Mouse (Mus musculus): ENCODE data around the gene Ech1. TPM values are rescaled to one million over a fixed set of nuclear protein-coding genes. Genes with fewer than 3 reads are reported as not detected.

Ech1 gene
- polyA plus RNA-seq, 2 experiments: 165 to 200 TPM

GRCm38 (mm10) chr7:28817524-28817923, 7.5 kb upstream of the Ech1 start:
- WGBS: 74% methylated on average over 6 of the region's 6 CpGs
- ATAC-seq (ENCODE audit: low FRiP score, low read depth): no peak
- no peak overlapping the region for H3K27ac ChIP-seq (replicated peaks; ENCODE audit: low read depth, low read length)

GRCm38 (mm10) chr7:28817957-28818356, 7.1 kb upstream of the Ech1 start:
- H3K27ac ChIP-seq (replicated peaks; ENCODE audit: low read depth, low read length): no peak overlapping the region
- H3K9ac ChIP-seq (ENCODE audit: low read depth, low read length, severe bottlenecking): no peak overlapping the region
- TF ChIP-seq POLR2A (IDR thresholded peaks at IDR 0.05; ENCODE audit: borderline replicate concordance, extremely low read depth, insufficient read depth, insufficient read length): no peak
- H3K4me2 ChIP-seq (replicated peaks; ENCODE audit: low read depth, low read length, severe bottlenecking): no peak overlapping the region
- H3K9me3 ChIP-seq (ENCODE audit: control insufficient read depth, low read length): no peaks in the 10 kb centered on the region
- 73% methylated on average over 4 of the region's 4 CpGs for WGBS
- H3K4me1 ChIP-seq (ENCODE audit: control insufficient read depth, insufficient read depth, low read length): peaks cover 9% of the 10 kb centered on the region; the same call in 1 of the 2 replicates
- ATAC-seq (ENCODE audit: low FRiP score, low read depth) (no peak), DNase-seq (ENCODE audit: low spot score) (no peak)
- H3K27me3 ChIP-seq (ENCODE audit: control insufficient read depth, insufficient read depth, low read length): no peaks in the 10 kb centered on the region
- H3K36me3 ChIP-seq (ENCODE audit: control insufficient read depth, insufficient read depth, low read length): peaks cover 99% of the 10 kb centered on the region
- H3K4me3 ChIP-seq (replicated peaks; ENCODE audit: low read length): no peak overlapping the region

More at GRCm38 (mm10) chr7:28817524-28817923, 7.5 kb upstream of the Ech1 start:
- no peaks in the 10 kb centered on the region for H3K27me3 ChIP-seq (ENCODE audit: control insufficient read depth, insufficient read depth, low read length)
- no peak for DNase-seq (ENCODE audit: low spot score)
- peaks cover 99% of the 10 kb centered on the region for H3K36me3 ChIP-seq (ENCODE audit: control insufficient read depth, insufficient read depth, low read length)
- no peak overlapping the region for H3K4me2 ChIP-seq (replicated peaks; ENCODE audit: low read depth, low read length, severe bottlenecking)
- H3K9ac ChIP-seq (ENCODE audit: low read depth, low read length, severe bottlenecking): no peak overlapping the region
- H3K4me1 ChIP-seq (ENCODE audit: control insufficient read depth, insufficient read depth, low read length): peaks cover 13% of the 10 kb centered on the region
- TF ChIP-seq POLR2A (IDR thresholded peaks at IDR 0.05; ENCODE audit: borderline replicate concordance, extremely low read depth, insufficient read depth, insufficient read length): no peak
- no peaks in the 10 kb centered on the region for H3K9me3 ChIP-seq (ENCODE audit: control insufficient read depth, low read length)
- H3K4me3 ChIP-seq (replicated peaks; ENCODE audit: low read length): no peak overlapping the region

- Histone ChIP-seq H3K9ac (ENCODE audit: low read depth, low read length, severe bottlenecking) (no peak overlapping the region), H3K4me3 (replicated peaks; ENCODE audit: low read length) (no peak overlapping the region), H3K27me3 (ENCODE audit: control insufficient read depth, insufficient read depth, low read length) (no peaks in the 10 kb centered on the region), H3K4me1 (ENCODE audit: control insufficient read depth, insufficient read depth, low read length) (peaks cover 8% of the 10 kb centered on the region; the same call in 1 of the 2 replicates), H3K9me3 (ENCODE audit: control insufficient read depth, low read length) (no peaks in the 10 kb centered on the region), H3K4me2 (replicated peaks; ENCODE audit: low read depth, low read length, severe bottlenecking) (no peak overlapping the region), H3K27ac (replicated peaks; ENCODE audit: low read depth, low read length) (no peak overlapping the region), H3K36me3 (ENCODE audit: control insufficient read depth, insufficient read depth, low read length) (peaks cover 99% of the 10 kb centered on the region)
- TF ChIP-seq POLR2A (IDR thresholded peaks at IDR 0.05; ENCODE audit: borderline replicate concordance, extremely low read depth, insufficient read depth, insufficient read length): no peak
- ATAC-seq (ENCODE audit: low FRiP score, low read depth) (no peak), DNase-seq (ENCODE audit: low spot score) (no peak)
- 85% methylated on average over 16 of the region's 18 CpGs for WGBS
Observed at GRCm38 (mm10) chr7:28818436-28818835, 6.6 kb upstream of the Ech1 start.

GRCm38 (mm10) chr7:28818861-28819452, 6.1 kb upstream of the Ech1 start:
- H3K4me2 ChIP-seq (replicated peaks; ENCODE audit: low read depth, low read length, severe bottlenecking): no peak overlapping the region
- no peak for DNase-seq (ENCODE audit: low spot score)
- no peak overlapping the region for H3K27ac ChIP-seq (replicated peaks; ENCODE audit: low read depth, low read length)
- no peak for TF ChIP-seq POLR2A (IDR thresholded peaks at IDR 0.05; ENCODE audit: borderline replicate concordance, extremely low read depth, insufficient read depth, insufficient read length)
- H3K9me3 ChIP-seq (ENCODE audit: control insufficient read depth, low read length): no peaks in the 10 kb centered on the region
- no peak overlapping the region for H3K4me3 ChIP-seq (replicated peaks; ENCODE audit: low read length)
- H3K36me3 ChIP-seq (ENCODE audit: control insufficient read depth, insufficient read depth, low read length): peaks cover 94% of the 10 kb centered on the region
- ATAC-seq (ENCODE audit: low FRiP score, low read depth): no peak
- WGBS: 86% methylated on average over 4 of the region's 4 CpGs
- no peak overlapping the region for H3K9ac ChIP-seq (ENCODE audit: low read depth, low read length, severe bottlenecking)
- no peaks in the 10 kb centered on the region for H3K27me3 ChIP-seq (ENCODE audit: control insufficient read depth, insufficient read depth, low read length)
- H3K4me1 ChIP-seq (ENCODE audit: control insufficient read depth, insufficient read depth, low read length): peaks cover 8% of the 10 kb centered on the region; the same call in 1 of the 2 replicates

DNA sequence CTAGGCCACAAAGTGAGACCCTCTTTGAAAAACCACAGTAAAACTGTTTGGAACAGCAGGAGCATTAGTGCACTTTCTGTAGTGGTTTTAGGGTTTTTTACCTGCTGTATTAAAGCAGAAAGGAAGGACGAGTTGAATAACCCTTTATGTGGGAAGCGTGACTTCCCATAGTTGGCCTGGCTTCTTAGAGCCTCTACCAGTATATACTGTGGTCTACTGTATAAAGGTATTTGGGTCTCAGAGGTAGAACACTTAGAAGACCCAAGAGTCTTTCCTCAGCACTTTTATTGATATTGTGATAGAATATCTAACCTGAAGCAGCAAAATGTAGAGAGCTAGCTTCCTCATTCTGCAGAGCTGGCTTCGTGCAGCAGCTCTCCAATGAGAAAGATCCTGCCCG, 5.4 kb upstream of the Ech1 start:
- Histone ChIP-seq H3K4me2 (replicated peaks; ENCODE audit: low read depth, low read length, severe bottlenecking) (no peak overlapping the region), H3K27me3 (ENCODE audit: control insufficient read depth, insufficient read depth, low read length) (no peaks in the 10 kb centered on the region), H3K9me3 (ENCODE audit: control insufficient read depth, low read length) (no peaks in the 10 kb centered on the region), H3K4me3 (replicated peaks; ENCODE audit: low read length) (no peak overlapping the region), H3K9ac (ENCODE audit: low read depth, low read length, severe bottlenecking) (no peak overlapping the region), H3K36me3 (ENCODE audit: control insufficient read depth, insufficient read depth, low read length) (peaks cover 88% of the 10 kb centered on the region), H3K27ac (replicated peaks; ENCODE audit: low read depth, low read length) (no peak overlapping the region), H3K4me1 (ENCODE audit: control insufficient read depth, insufficient read depth, low read length) (peaks cover 8% of the 10 kb centered on the region; the same call in 1 of the 2 replicates)
- no peak for DNase-seq (ENCODE audit: low spot score)
- 84% methylated on average over 4 of the region's 4 CpGs for WGBS
- no peak for ATAC-seq (ENCODE audit: low FRiP score, low read depth)
- no peak for TF ChIP-seq POLR2A (IDR thresholded peaks at IDR 0.05; ENCODE audit: borderline replicate concordance, extremely low read depth, insufficient read depth, insufficient read length)
